Mouse (Mus musculus) left cerebral cortex, adult 6 months (tissue): ENCODE data around the gene Wdfy2. TPM values are rescaled to one million over a fixed set of nuclear protein-coding genes. Genes with fewer than 3 reads are reported as not detected.

ENCODE experiments used
- long read RNA-seq, 2 experiments: library from polyadenylated mRNA; unstranded; transcript quantifications; one replicate each; pipeline ENCODE4 v2.0.0; 2019 to 2020
- polyA plus RNA-seq: library from polyadenylated mRNA; unstranded; fragments of <200 nt; fragmentation: Nextera tagmentation; gene quantifications from 2 replicates; pipeline ENCODE4 v1.2.3, GENCODE M21; 2021

Wdfy2 gene
- polyA plus RNA-seq: 1.8 and 2.3 TPM in 2 replicates
- long read RNA-seq, experiment 1, full-length matches to known transcripts: 3 of 32 reads
- long read RNA-seq, experiment 1, partial matches to known transcripts: 18 of 32 reads
- long read RNA-seq, experiment 1, other reads (novel, unspliced or antisense): 11 of 32 reads
- long read RNA-seq, experiment 2, partial matches to known transcripts: 1 of 6 reads
- long read RNA-seq, experiment 2, other reads (novel, unspliced or antisense): 5 of 6 reads

DNA sequence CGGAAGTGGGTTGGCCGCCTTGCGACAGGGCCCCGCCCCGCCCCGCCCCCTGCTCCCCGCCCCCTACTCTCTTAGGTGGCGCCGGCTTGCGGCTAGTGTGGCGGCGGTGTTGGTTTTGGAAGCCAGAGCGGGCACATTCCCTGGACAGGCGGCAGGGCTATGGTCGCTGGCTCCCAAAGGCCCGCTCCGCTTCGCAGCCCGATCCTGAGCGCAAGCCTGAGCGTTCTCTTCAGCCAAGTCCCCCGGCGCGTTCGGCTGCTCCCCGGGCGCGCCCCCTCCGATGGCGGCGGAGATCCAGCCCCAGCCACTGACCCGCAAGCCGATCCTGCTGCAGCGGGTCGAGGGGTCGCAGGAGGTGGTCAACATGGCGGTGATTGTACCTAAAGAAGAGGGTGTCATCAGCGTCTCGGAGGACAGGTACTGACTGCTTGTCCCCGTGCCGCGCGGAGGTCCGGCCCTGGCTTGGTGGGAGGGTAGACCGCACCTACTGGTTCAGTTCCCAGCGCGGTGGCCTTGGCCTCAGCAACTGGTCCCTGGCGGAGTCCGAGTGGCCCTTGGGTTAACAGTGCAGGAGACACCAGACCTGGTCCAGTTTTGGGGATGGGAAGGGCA lies at the start of gene Wdfy2:
TSS of gene Wdfy2 (plus strand) at position 38 of the 612 bp plus-strand sequence.

DNA sequence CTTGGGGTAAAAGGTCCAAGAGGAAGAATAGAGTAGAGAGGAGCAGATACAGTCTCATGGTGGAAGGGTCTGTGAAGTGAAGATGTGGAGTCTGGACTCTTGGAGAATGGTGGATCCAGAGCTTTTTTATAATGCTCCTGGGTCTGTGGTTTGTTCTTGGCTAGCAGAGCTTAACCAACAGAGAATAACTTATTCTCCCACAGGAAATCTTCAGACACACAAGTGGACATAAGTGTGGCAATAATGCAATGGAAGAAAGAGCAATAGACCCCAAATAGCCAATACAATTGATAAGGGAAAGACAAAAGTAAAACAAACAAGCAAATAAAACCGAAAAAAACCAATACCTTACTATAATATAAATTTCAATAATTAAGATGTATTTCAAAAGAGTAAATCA lies 146.9 kb downstream of the Wdfy2 start, which contains the start of gene Defb48:
TSS of gene Defb48 (minus strand) at position 101 of the 400 bp plus-strand sequence.

DNA sequence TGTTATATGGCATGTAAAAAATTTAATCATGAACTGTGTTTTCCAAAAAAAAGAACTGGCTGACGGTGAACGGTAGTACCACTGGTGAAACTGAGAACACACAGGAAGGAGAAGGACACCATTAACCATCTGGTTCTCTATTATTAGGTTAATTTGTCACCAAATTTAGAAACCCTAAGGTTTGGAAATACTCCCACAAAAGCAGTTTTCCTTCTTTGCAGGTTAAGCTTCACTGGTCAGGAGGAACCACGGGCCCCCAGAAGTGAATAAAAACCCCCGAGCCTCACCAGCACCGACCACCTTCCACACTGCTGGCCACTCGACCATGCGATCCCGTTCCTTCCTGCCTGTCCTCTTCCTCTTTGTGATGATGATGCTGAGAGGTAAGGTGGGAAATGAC lies 160.3 kb downstream of the Wdfy2 start, which contains the start of gene Defb47:
TSS of gene Defb47 (plus strand) at position 301 of the 400 bp plus-strand sequence.

Other genes starting within 250 kb of the Wdfy2 start
- gene Serpine3, start 174.0 kb upstream of the Wdfy2 start, polyA plus RNA-seq: not detected in 2 replicates
- gene Ints6, start 76.5 kb upstream of the Wdfy2 start, polyA plus RNA-seq: 3.0 and 3.6 TPM in 2 replicates
- gene Defb48, start 146.8 kb downstream of the Wdfy2 start, polyA plus RNA-seq: not detected in 2 replicates
- not detected in 2 replicates for gene Defb47, start 160.4 kb downstream of the Wdfy2 start, polyA plus RNA-seq
- gene Defb43, start 174.1 kb downstream of the Wdfy2 start, polyA plus RNA-seq: not detected in 2 replicates
- gene Defb42, start 209.3 kb downstream of the Wdfy2 start, polyA plus RNA-seq: 1.1 and 1.3 TPM in 2 replicates
- not detected in 2 replicates for gene Defb30, start 212.3 kb downstream of the Wdfy2 start, polyA plus RNA-seq